Mouse (Mus musculus): ENCODE results near the gene 1700042G07Rik.

DNA sequence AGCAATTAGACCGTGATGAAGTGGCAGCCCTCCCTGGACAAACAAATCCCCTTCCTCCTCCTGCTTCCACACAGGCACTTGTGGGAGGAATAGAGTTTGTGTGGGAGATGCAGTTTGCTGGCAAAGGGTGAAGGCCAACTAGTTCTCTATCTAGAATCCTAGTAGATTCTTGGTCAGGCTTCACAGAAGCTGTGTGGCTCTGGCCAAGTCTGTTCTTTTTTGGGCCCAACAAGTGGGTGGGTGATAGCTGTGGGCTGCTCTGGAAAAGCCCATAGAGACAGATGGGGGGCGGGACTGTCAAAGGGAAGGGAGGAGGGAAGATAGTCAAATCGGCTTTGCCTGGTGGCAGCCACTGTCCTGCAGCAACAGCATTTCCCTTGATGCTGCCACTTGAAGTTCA lies 12.4 kb upstream of the 1700042G07Rik start:
- TF ChIP-seq CTCF (IDR thresholded peaks at IDR 0.05; ENCODE audit: borderline replicate concordance, extremely low read depth, insufficient read depth, insufficient read length) (no peak), POLR2A (IDR thresholded peaks at IDR 0.05; ENCODE audit: borderline replicate concordance, extremely low read depth, insufficient read depth, insufficient read length, poor library complexity, severe bottlenecking) (no peak)
